Mouse (Mus musculus) cerebellum, adult 18-20 months (tissue): ENCODE measurements around the gene Spin2g.
"Not testable (repeated sequence)": the region's sequence is repeated elsewhere in the genome, so short reads cannot be mapped to it uniquely, and the experiment has no call there.

Source experiments
- DNase-seq, 2 experiments: peaks; one replicate each; pipeline ENCODE4 v3.0.0; 2021

Spin2g gene

DNA sequence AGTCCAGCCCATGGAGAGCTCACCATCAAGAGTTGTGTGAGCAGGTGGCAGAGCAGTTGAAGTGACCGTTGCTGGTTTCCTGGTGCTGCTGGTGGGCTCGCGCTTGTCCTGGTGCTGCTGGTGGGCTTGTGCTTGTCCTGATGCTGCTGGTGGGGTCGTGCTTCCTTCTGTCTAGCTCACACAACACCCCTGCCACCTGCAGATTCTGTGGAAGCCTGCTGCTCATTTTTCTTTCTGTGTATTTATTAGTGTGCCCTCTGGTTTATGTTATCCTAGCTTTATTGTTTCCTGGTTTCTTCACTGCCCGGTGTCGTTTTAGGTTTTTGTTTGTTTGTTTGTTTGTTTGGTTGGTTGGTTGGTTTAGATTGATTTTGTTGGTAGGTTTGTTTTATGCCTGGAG lies at the start of gene Spin2g:
TSS of gene Spin2g (minus strand) at position 101 of the 400 bp plus-strand sequence.
- not testable (repeated sequence) for DNase-seq
